Mouse (Mus musculus) CH12.LX (cell line): ENCODE results near the gene Dnmt3l.

ENCODE experiments used
- CTCF ChIP-seq, 2 experiments: IDR thresholded peaks in 1 of 2; conservative IDR thresholded peaks in 1 of 2; 2 replicates each; pipeline ENCODE4 v1.5.1; 2011 to 2012; ENCODE audit warnings: low read depth in 2 of 2, low read length in 2 of 2, improper control_type of control experiment in 1 of 2, inconsistent platforms in 1 of 2, mild to moderate bottlenecking in 1 of 2, moderate library complexity in 1 of 2
- E2F4 ChIP-seq: IDR thresholded peaks from 2 replicates; pipeline ENCODE4 v1.6.1; 2011; ENCODE audit warnings: low read depth, low read length, improper control_type of control experiment; ENCODE audit not compliant: insufficient replicate concordance
- EP300 ChIP-seq: IDR thresholded peaks from 2 replicates; pipeline ENCODE4 v1.6.1; 2011; ENCODE audit warnings: low read length, improper control_type of control experiment
- JUND ChIP-seq: conservative IDR thresholded peaks from 2 replicates; pipeline ENCODE4 v1.6.1; 2011; ENCODE audit warnings: low read depth, low read length, improper control_type of control experiment
- KAT2A ChIP-seq: IDR thresholded peaks from 2 replicates; pipeline ENCODE4 v1.6.1; 2012; ENCODE audit warnings: low read length, improper control_type of control experiment, inconsistent platforms; ENCODE audit not compliant: insufficient replicate concordance
- MAFK ChIP-seq: IDR thresholded peaks from 2 replicates; pipeline ENCODE4 v1.6.1; 2011; ENCODE audit warnings: low read length, improper control_type of control experiment; ENCODE audit not compliant: insufficient replicate concordance
- MAZ ChIP-seq: IDR thresholded peaks from 2 replicates; pipeline ENCODE4 v1.6.1; 2012; ENCODE audit warnings: low read depth, mild to moderate bottlenecking, inconsistent platforms, low read length, improper control_type of control experiment, moderate library complexity
- NELFE ChIP-seq: IDR thresholded peaks from 2 replicates; pipeline ENCODE4 v1.6.1; 2011; ENCODE audit warnings: low read depth, low read length, improper control_type of control experiment
- POLR2A ChIP-seq: IDR thresholded peaks from 2 replicates; pipeline ENCODE4 v1.6.1; 2011; ENCODE audit warnings: low read depth, mild to moderate bottlenecking, improper control_type of control experiment, low read length
- POLR2AphosphoS2 ChIP-seq: IDR thresholded peaks from 2 replicates; pipeline ENCODE4 v1.6.1; 2011; ENCODE audit warnings: low read depth, low read length, improper control_type of control experiment
- UBTF ChIP-seq: IDR thresholded peaks from 2 replicates; pipeline ENCODE4 v1.6.1; 2012; ENCODE audit warnings: low read depth, mild to moderate bottlenecking, inconsistent platforms, low read length, improper control_type of control experiment, moderate library complexity
- USF2 ChIP-seq: conservative IDR thresholded peaks from 2 replicates; pipeline ENCODE4 v1.6.1; 2011; ENCODE audit warnings: low read depth, low read length, improper control_type of control experiment
- ZMIZ1 ChIP-seq: IDR thresholded peaks from 2 replicates; pipeline ENCODE4 v1.6.1; 2012; ENCODE audit warnings: low read depth, mild to moderate bottlenecking, inconsistent platforms, low read length, improper control_type of control experiment
- ZNF384 ChIP-seq: IDR thresholded peaks from 2 replicates; pipeline ENCODE4 v1.6.1; 2012; ENCODE audit warnings: low read depth, low read length, improper control_type of control experiment, inconsistent platforms

DNA sequence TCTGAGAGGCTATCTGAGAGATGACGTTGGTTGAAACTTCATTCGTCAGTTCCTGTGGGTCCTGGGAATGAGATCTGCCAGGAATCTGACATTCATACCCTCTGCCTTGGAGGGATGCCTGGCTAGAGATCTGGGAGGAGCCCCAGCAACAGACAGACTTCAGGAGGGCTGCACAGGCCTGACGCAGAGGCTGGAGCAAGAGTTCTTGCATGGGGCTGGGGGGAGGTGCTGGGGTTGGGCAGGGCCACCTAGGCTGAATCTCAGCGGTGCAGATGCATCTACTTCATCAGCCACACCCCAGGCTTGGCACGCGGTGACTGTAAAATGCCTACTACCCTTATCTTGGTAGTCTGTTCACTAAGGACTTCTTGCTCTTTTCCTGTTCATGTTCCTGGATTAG, 48.5 kb downstream of the Dnmt3l start:
- no peak for TF ChIP-seq USF2
- no peak for TF ChIP-seq ZMIZ1
- no peak for TF ChIP-seq CTCF (conservative IDR thresholded peaks at IDR 0.05 in 1 of 2, IDR thresholded peaks at IDR 0.05 in 1 of 2; ENCODE audit: low read depth in 2 of 2, low read length in 2 of 2)
- TF ChIP-seq E2F4, result no peak
- no peak for TF ChIP-seq UBTF
- no peak for TF ChIP-seq KAT2A
- TF ChIP-seq POLR2A, result no peak
- no peak for TF ChIP-seq POLR2AphosphoS2
- TF ChIP-seq ZNF384, result no peak
- TF ChIP-seq MAZ, result no peak
- no peak for TF ChIP-seq EP300
- no peak for TF ChIP-seq JUND
- no peak for TF ChIP-seq MAFK
- TF ChIP-seq NELFE, result no peak
